Mouse (Mus musculus) forebrain, postnatal 0 days (tissue): ENCODE measurements around the gene Snx29. TPM values are rescaled to one million over a fixed set of nuclear protein-coding genes. Genes with fewer than 3 reads are reported as not detected.

Source experiments
- ATAC-seq: fragments of 200-750 bp; cut with Nextera tagmentation; 2 replicates; pipeline ENCODE4 v1.8.0; 2017; ENCODE audit warnings: mild to moderate bottlenecking, moderate library complexity
- DNase-seq: peaks from one replicate; pipeline ENCODE4 v3.0.0-alpha.2; 2015
- H3K27ac ChIP-seq: fragments of 300-500 bp; sonication (generic); 2 replicates; pipeline ENCODE4 v1.5.1; 2014; ENCODE audit warnings: low read depth, mild to moderate bottlenecking, antibody characterized with exemption, low read length, moderate library complexity, mixed read lengths
- H3K27me3 ChIP-seq: fragments of 300-500 bp; sonication (generic); 2 replicates; pipeline ENCODE4 v1.6.1; 2014; ENCODE audit warnings: mild to moderate bottlenecking, low read length, mixed read lengths; ENCODE audit not compliant: insufficient read depth
- H3K36me3 ChIP-seq: fragments of 300-500 bp; sonication (generic); 2 replicates; pipeline ENCODE4 v1.6.1; 2014; ENCODE audit warnings: mild to moderate bottlenecking, moderate library complexity; ENCODE audit not compliant: insufficient read depth
- H3K4me1 ChIP-seq: fragments of 300-500 bp; sonication (generic); 2 replicates; pipeline ENCODE4 v1.6.1; 2014; ENCODE audit warnings: antibody characterized with exemption; ENCODE audit not compliant: insufficient read depth
- H3K4me2 ChIP-seq: fragments of 300-500 bp; sonication (generic); 2 replicates; pipeline ENCODE4 v1.6.1; 2014; ENCODE audit warnings: low read depth, mild to moderate bottlenecking, moderate library complexity
- H3K4me3 ChIP-seq: fragments of 300-500 bp; sonication (generic); 2 replicates; pipeline ENCODE4 v1.5.1; 2014; ENCODE audit warnings: low read depth, low read length, mixed read lengths
- H3K9ac ChIP-seq: fragments of 300-500 bp; sonication (generic); 2 replicates; pipeline ENCODE4 v1.6.1; 2014; ENCODE audit warnings: mild to moderate bottlenecking
- H3K9me3 ChIP-seq: fragments of 300-500 bp; sonication (generic); 2 replicates; pipeline ENCODE4 v1.6.1; 2016; ENCODE audit warnings: low read length
- CTCF ChIP-seq: sonication (generic); IDR thresholded peaks from 2 replicates; pipeline ENCODE4 v1.5.1; 2016; ENCODE audit warnings: antibody characterized with exemption, control low read depth, low read depth
- WGBS: fragments of 180-500 bp; shearing (Covaris S2); extraction: QIAGEN DNeasy Blood & Tissue Kit; methylation state at CpG from one replicate; pipeline ENCODE4 v1.1.7; 2014; 5-methylcytosine and 5-hydroxymethylcytosine counted together
- polyA plus RNA-seq: library from polyadenylated mRNA; unstranded; fragments of >200 nt; fragmentation: Nextera tagmentation; extraction: Ambion mirVana; gene quantifications from 2 replicates; pipeline ENCODE4 v1.2.1, GENCODE M21; 2015
- total RNA-seq: library from RNA; depleted of rRNA; stranded (reverse); fragments of >200 nt; gene quantifications from 2 replicates; pipeline ENCODE4 v1.2.3, GENCODE M21; 2014

Snx29 gene
- total and polyA plus RNA-seq, 2 experiments from 2014 or later, result 5.8 to 20.6 TPM

DNA sequence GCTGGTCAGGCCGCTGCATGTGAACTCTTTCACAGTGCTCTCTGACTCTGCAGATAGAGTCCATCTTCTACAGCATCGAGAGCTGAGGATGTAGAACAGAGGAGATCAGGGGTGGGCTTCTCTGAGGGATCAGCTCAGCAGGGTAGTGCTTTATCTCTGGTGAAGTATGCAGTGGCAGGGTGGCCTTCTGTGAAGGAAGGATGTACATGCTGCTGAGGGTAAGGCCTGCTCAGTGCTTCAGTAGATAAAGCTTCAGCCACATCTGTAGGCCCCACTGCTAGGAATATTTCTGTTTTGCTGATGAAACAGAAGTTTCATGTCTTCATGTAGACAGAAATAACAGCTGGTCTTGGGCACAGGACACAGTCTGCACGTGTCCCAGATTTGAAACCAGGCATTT is 300.3 kb downstream of the Snx29 start:
- Histone ChIP-seq H3K27me3 (no peaks in the 10 kb centered on the region), H3K4me2 (no peak overlapping the region), H3K9me3 (no peaks in the 10 kb centered on the region), H3K27ac (no peak overlapping the region), H3K4me1 (no peaks in the 10 kb centered on the region), H3K4me3 (no peak overlapping the region), H3K36me3 (no peaks in the 10 kb centered on the region), H3K9ac (no peak overlapping the region)
- no peak for TF ChIP-seq CTCF
- 72% methylated on average over 3 of the region's 3 CpGs for WGBS
- ATAC-seq (no peak), DNase-seq (no peak)

GRCm38 (mm10) chr16:11624121-11624520 is 301.4 kb downstream of the Snx29 start:
- Histone ChIP-seq H3K4me3 (no peak overlapping the region), H3K4me2 (no peak overlapping the region), H3K27me3 (no peaks in the 10 kb centered on the region), H3K9me3 (no peaks in the 10 kb centered on the region), H3K27ac (no peak overlapping the region), H3K9ac (no peak overlapping the region), H3K4me1 (no peaks in the 10 kb centered on the region), H3K36me3 (no peaks in the 10 kb centered on the region)
- 68% methylated on average over 2 of the region's 2 CpGs for WGBS
- ATAC-seq (no peak), DNase-seq (no peak)
- TF ChIP-seq CTCF, result no peak

DNA sequence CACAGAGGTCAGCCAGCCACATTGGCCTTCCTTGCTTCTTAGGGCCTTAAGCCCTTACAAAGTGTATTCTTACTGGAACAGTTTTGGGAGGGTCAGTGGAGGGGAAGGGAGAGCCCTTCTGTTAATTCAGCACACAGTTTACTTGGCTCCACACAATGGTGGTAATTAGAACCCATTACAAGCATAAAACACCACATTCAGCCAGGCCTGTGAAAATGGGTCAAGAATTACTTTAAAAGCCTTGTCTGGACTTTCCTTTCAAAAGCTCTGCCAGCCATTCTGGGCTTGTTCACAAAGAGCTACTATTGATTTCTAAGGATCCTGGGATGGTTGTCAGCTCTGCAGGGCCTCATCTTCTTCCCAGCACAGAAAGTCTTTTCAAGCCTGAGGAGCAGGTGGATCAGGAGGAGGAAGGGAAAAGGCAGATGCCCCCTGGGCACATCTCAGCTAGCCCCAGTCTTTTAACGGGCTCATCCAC is 303.3 kb downstream of the Snx29 start:
- ATAC-seq (peak; percentile 73), DNase-seq (no peak)
- Histone ChIP-seq H3K4me3 (no peak overlapping the region), H3K27me3 (no peaks in the 10 kb centered on the region), H3K27ac (no peak overlapping the region), H3K9ac (no peak overlapping the region), H3K9me3 (no peaks in the 10 kb centered on the region), H3K4me2 (no peak overlapping the region), H3K36me3 (no peaks in the 10 kb centered on the region), H3K4me1 (no peaks in the 10 kb centered on the region)
- no peak for TF ChIP-seq CTCF
- 23% methylated on average over 1 of the region's 1 CpGs for WGBS

GRCm38 (mm10) chr16:11626616-11627015 is 303.9 kb downstream of the Snx29 start:
- Histone ChIP-seq H3K4me1 (no peaks in the 10 kb centered on the region), H3K4me3 (no peak overlapping the region), H3K36me3 (no peaks in the 10 kb centered on the region), H3K9me3 (no peaks in the 10 kb centered on the region), H3K4me2 (no peak overlapping the region), H3K27ac (no peak overlapping the region), H3K27me3 (no peaks in the 10 kb centered on the region), H3K9ac (no peak overlapping the region)
- no peak for TF ChIP-seq CTCF
- ATAC-seq, result no peak
- no peak for DNase-seq
- WGBS, result 84% methylated on average over 2 of the region's 2 CpGs

DNA sequence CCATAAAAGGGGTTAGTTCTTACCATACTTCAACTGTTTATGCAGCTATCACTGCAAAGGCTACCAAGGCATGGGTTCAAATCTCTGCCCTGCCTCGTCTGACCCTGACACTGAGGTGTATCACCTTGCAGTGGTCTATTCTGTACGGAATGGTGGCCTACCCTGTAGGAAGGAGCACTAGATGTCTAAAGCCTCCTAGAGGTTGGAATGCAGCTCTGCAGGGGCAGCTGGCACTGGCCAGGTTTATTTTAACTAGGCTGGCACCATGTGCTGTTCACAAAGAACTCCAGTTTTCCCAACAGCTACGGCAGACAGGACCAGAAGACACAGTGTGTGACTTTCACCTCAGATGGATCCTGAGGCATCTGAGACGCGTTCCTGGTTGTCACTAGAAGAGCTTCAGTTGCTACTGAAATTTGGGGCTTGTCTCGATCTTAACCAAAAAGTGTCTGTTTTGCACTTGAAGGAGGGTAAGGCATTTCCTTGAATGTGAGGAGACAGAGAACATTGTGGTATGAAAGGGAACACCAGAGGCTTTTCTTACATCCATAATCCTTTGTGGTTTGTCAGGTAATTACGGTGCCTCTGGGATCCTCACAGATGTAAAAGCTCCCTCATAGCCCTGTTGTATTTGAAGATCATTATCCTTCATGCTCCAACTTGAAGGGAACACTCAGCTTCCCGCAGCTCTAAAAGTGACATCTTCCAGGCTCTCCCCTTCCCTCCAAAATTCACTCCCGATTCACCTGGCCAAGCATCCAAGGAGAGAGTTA is 305.3 kb downstream of the Snx29 start:
- WGBS, result 74% methylated on average over 9 of the region's 9 CpGs
- no peak overlapping the region for H3K9ac ChIP-seq
- H3K36me3 ChIP-seq, result no peaks in the 10 kb centered on the region
- no peak overlapping the region for H3K4me3 ChIP-seq
- ATAC-seq (no peak), DNase-seq (no peak)
- TF ChIP-seq CTCF, result peak; percentile 46
- no peaks in the 10 kb centered on the region for H3K27me3 ChIP-seq
- H3K4me2 ChIP-seq, result no peak overlapping the region
- no peak overlapping the region for H3K27ac ChIP-seq
- no peaks in the 10 kb centered on the region for H3K9me3 ChIP-seq
- H3K4me1 ChIP-seq, result no peaks in the 10 kb centered on the region

- H3K27ac ChIP-seq, result no peak overlapping the region
- H3K9me3 ChIP-seq, result no peaks in the 10 kb centered on the region
- H3K36me3 ChIP-seq, result no peaks in the 10 kb centered on the region
- 74% methylated on average over 7 of the region's 7 CpGs for WGBS
- no peak overlapping the region for H3K4me2 ChIP-seq
- no peak overlapping the region for H3K9ac ChIP-seq
- ATAC-seq (no peak), DNase-seq (no peak)
- H3K4me1 ChIP-seq, result no peaks in the 10 kb centered on the region
- no peaks in the 10 kb centered on the region for H3K27me3 ChIP-seq
- no peak overlapping the region for H3K4me3 ChIP-seq
- no peak for TF ChIP-seq CTCF
Measured at GRCm38 (mm10) chr16:11629704-11630103, 307.0 kb downstream of the Snx29 start.

GRCm38 (mm10) chr16:11630489-11630888 is 307.8 kb downstream of the Snx29 start:
- Histone ChIP-seq H3K4me1 (no peaks in the 10 kb centered on the region), H3K36me3 (no peaks in the 10 kb centered on the region), H3K9ac (no peak overlapping the region), H3K4me2 (no peak overlapping the region), H3K4me3 (no peak overlapping the region), H3K27me3 (no peaks in the 10 kb centered on the region), H3K9me3 (no peaks in the 10 kb centered on the region), H3K27ac (no peak overlapping the region)
- no peak for DNase-seq
- TF ChIP-seq CTCF, result no peak
- ATAC-seq, result no peak
- WGBS, result 43% methylated on average over 5 of the region's 5 CpGs
